Mouse (Mus musculus) forebrain, postnatal 0 days (tissue): ENCODE data around the gene Emilin1. TPM values are rescaled to one million over a fixed set of nuclear protein-coding genes. Genes with fewer than 3 reads are reported as not detected.

Experiments used
- ATAC-seq: fragments of 200-750 bp; cut with Nextera tagmentation; 2 replicates; pipeline ENCODE4 v1.8.0; 2017; ENCODE audit warnings: mild to moderate bottlenecking, moderate library complexity
- DNase-seq: peaks from one replicate; pipeline ENCODE4 v3.0.0-alpha.2; 2015
- H3K27ac ChIP-seq: fragments of 300-500 bp; sonication (generic); 2 replicates; pipeline ENCODE4 v1.5.1; 2014; ENCODE audit warnings: low read depth, mild to moderate bottlenecking, antibody characterized with exemption, low read length, moderate library complexity, mixed read lengths
- H3K27me3 ChIP-seq: fragments of 300-500 bp; sonication (generic); 2 replicates; pipeline ENCODE4 v1.6.1; 2014; ENCODE audit warnings: mild to moderate bottlenecking, low read length, mixed read lengths; ENCODE audit not compliant: insufficient read depth
- H3K36me3 ChIP-seq: fragments of 300-500 bp; sonication (generic); 2 replicates; pipeline ENCODE4 v1.6.1; 2014; ENCODE audit warnings: mild to moderate bottlenecking, moderate library complexity; ENCODE audit not compliant: insufficient read depth
- H3K4me1 ChIP-seq: fragments of 300-500 bp; sonication (generic); 2 replicates; pipeline ENCODE4 v1.6.1; 2014; ENCODE audit warnings: antibody characterized with exemption; ENCODE audit not compliant: insufficient read depth
- H3K4me2 ChIP-seq: fragments of 300-500 bp; sonication (generic); 2 replicates; pipeline ENCODE4 v1.6.1; 2014; ENCODE audit warnings: low read depth, mild to moderate bottlenecking, moderate library complexity
- H3K4me3 ChIP-seq: fragments of 300-500 bp; sonication (generic); 2 replicates; pipeline ENCODE4 v1.5.1; 2014; ENCODE audit warnings: low read depth, low read length, mixed read lengths
- H3K9ac ChIP-seq: fragments of 300-500 bp; sonication (generic); 2 replicates; pipeline ENCODE4 v1.6.1; 2014; ENCODE audit warnings: mild to moderate bottlenecking
- H3K9me3 ChIP-seq: fragments of 300-500 bp; sonication (generic); 2 replicates; pipeline ENCODE4 v1.6.1; 2016; ENCODE audit warnings: low read length
- CTCF ChIP-seq: sonication (generic); IDR thresholded peaks from 2 replicates; pipeline ENCODE4 v1.5.1; 2016; ENCODE audit warnings: antibody characterized with exemption, control low read depth, low read depth
- WGBS: fragments of 180-500 bp; shearing (Covaris S2); extraction: QIAGEN DNeasy Blood & Tissue Kit; methylation state at CpG from one replicate; pipeline ENCODE4 v1.1.7; 2014; 5-methylcytosine and 5-hydroxymethylcytosine counted together
- polyA plus RNA-seq: library from polyadenylated mRNA; unstranded; fragments of >200 nt; fragmentation: Nextera tagmentation; extraction: Ambion mirVana; gene quantifications from 2 replicates; pipeline ENCODE4 v1.2.1, GENCODE M21; 2015
- total RNA-seq: library from RNA; depleted of rRNA; stranded (reverse); fragments of >200 nt; gene quantifications from 2 replicates; pipeline ENCODE4 v1.2.3, GENCODE M21; 2014

The Emilin1 gene
- total and polyA plus RNA-seq, 2 experiments from 2014 or later: 9.6 to 11.3 TPM

GRCm38 (mm10) chr5:30918691-30919090 is 5.5 kb downstream of the Emilin1 start:
- DNase-seq (no peak), ATAC-seq (no peak)
- no peak overlapping the region for H3K9ac ChIP-seq

GRCm38 (mm10) chr5:30919831-30920614 is 6.8 kb downstream of the Emilin1 start:
- Histone ChIP-seq H3K4me2 (no peak overlapping the region), H3K36me3 (no peaks in the 10 kb centered on the region), H3K27ac (no peak overlapping the region), H3K9ac (no peak overlapping the region), H3K4me3 (no peak overlapping the region), H3K4me1 (0 out of 2 replicates have a peak, but pooled peaks cover 4% of the 10 kb centered on the region), H3K27me3 (no peaks in the 10 kb centered on the region), H3K9me3 (no peaks in the 10 kb centered on the region)
- no peak for DNase-seq
- 51% methylated on average over 11 of the region's 11 CpGs for WGBS
- TF ChIP-seq CTCF: no peak
- ATAC-seq: no peak

More at GRCm38 (mm10) chr5:30918691-30919090, 5.5 kb downstream of the Emilin1 start:
- 83% methylated on average over 8 of the region's 8 CpGs for WGBS
- H3K4me2 ChIP-seq: no peak overlapping the region
- H3K4me1 ChIP-seq: 0 out of 2 replicates have a peak, but pooled peaks cover 4% of the 10 kb centered on the region
- H3K36me3 ChIP-seq: no peaks in the 10 kb centered on the region
- H3K27me3 ChIP-seq: no peaks in the 10 kb centered on the region
- no peak overlapping the region for H3K27ac ChIP-seq
- TF ChIP-seq CTCF: no peak
- no peak overlapping the region for H3K4me3 ChIP-seq
- no peaks in the 10 kb centered on the region for H3K9me3 ChIP-seq

GRCm38 (mm10) chr5:30920621-30921020 is 7.4 kb downstream of the Emilin1 start:
- Histone ChIP-seq H3K4me1 (0 out of 2 replicates have a peak, but pooled peaks cover 4% of the 10 kb centered on the region), H3K4me2 (no peak overlapping the region), H3K36me3 (no peaks in the 10 kb centered on the region), H3K27ac (no peak overlapping the region), H3K4me3 (no peak overlapping the region), H3K9ac (no peak overlapping the region), H3K27me3 (no peaks in the 10 kb centered on the region), H3K9me3 (no peaks in the 10 kb centered on the region)
- no peak for TF ChIP-seq CTCF
- ATAC-seq (no peak), DNase-seq (no peak)
- WGBS: 62% methylated on average over 19 of the region's 19 CpGs

GRCm38 (mm10) chr5:30921256-30922033 is 8.2 kb downstream of the Emilin1 start, which contains the start of gene Khk:
Khk (plus strand) TSS chr5:30921431.
- 2% methylated on average over 37 of the region's 40 CpGs for WGBS
- no peaks in the 10 kb centered on the region for H3K27me3 ChIP-seq
- peak; percentile 93 for DNase-seq
- peak within 1 kb of the TSS; percentile 45 for H3K9ac ChIP-seq
- no peaks in the 10 kb centered on the region for H3K9me3 ChIP-seq
- peak; percentile 91 for TF ChIP-seq CTCF
- ATAC-seq: peak; percentile 85
- H3K27ac ChIP-seq: peak within 1 kb of the TSS; percentile 59
- no peaks in the 10 kb centered on the region for H3K36me3 ChIP-seq
- 0 out of 2 replicates have a peak, but pooled peaks cover 4% of the 10 kb centered on the region for H3K4me1 ChIP-seq
- H3K4me3 ChIP-seq: peak within 1 kb of the TSS; percentile 54
- peak within 1 kb of the TSS; percentile 93 for H3K4me2 ChIP-seq

GRCm38 (mm10) chr5:30922581-30923041 is 9.4 kb downstream of the Emilin1 start:
- Histone ChIP-seq H3K36me3 (no peaks in the 10 kb centered on the region), H3K4me3 (no peak overlapping the region; the same call in 1 of the 2 replicates), H3K9ac (no peak overlapping the region), H3K27me3 (no peaks in the 10 kb centered on the region), H3K9me3 (no peaks in the 10 kb centered on the region), H3K27ac (no peak overlapping the region), H3K4me2 (peak overlapping the region; percentile 93), H3K4me1 (0 out of 2 replicates have a peak, but pooled peaks cover 4% of the 10 kb centered on the region)
- WGBS: 75% methylated on average over 10 of the region's 10 CpGs
- TF ChIP-seq CTCF: no peak
- DNase-seq (no peak), ATAC-seq (no peak)

- H3K4me2 ChIP-seq: no peak overlapping the region
- H3K4me3 ChIP-seq: no peak overlapping the region
- no peaks in the 10 kb centered on the region for H3K27me3 ChIP-seq
- no peak overlapping the region for H3K9ac ChIP-seq
- DNase-seq (no peak), ATAC-seq (no peak)
- 90% methylated on average over 6 of the region's 6 CpGs for WGBS
- TF ChIP-seq CTCF: no peak
- no peak overlapping the region for H3K27ac ChIP-seq
- no peaks in the 10 kb centered on the region for H3K9me3 ChIP-seq
- H3K36me3 ChIP-seq: no peaks in the 10 kb centered on the region
- H3K4me1 ChIP-seq: 0 out of 2 replicates have a peak, but pooled peaks cover 4% of the 10 kb centered on the region
Observed at GRCm38 (mm10) chr5:30923119-30923518, 9.9 kb downstream of the Emilin1 start.

- Histone ChIP-seq H3K27me3 (no peaks in the 10 kb centered on the region), H3K4me3 (no peak overlapping the region), H3K4me2 (no peak overlapping the region), H3K4me1 (0 out of 2 replicates have a peak, but pooled peaks cover 4% of the 10 kb centered on the region), H3K36me3 (no peaks in the 10 kb centered on the region), H3K27ac (no peak overlapping the region), H3K9me3 (no peaks in the 10 kb centered on the region), H3K9ac (no peak overlapping the region)
- no peak for ATAC-seq
- WGBS: 75% methylated on average over 8 of the region's 8 CpGs
- no peak for TF ChIP-seq CTCF
- DNase-seq: no peak
Observed at GRCm38 (mm10) chr5:30924614-30925013, 11.4 kb downstream of the Emilin1 start.
